Mouse (Mus musculus): ENCODE data around the gene Rgsl1. TPM values are rescaled to one million over a fixed set of nuclear protein-coding genes. Genes with fewer than 3 reads are reported as not detected.
"Not testable (repeated sequence)": the region's sequence is repeated elsewhere in the genome, so short reads cannot be mapped to it uniquely, and the experiment has no call there.

Gene Rgsl1
- polyA plus RNA-seq, 1 experiment from 2014 or later = 0.16 TPM

DNA sequence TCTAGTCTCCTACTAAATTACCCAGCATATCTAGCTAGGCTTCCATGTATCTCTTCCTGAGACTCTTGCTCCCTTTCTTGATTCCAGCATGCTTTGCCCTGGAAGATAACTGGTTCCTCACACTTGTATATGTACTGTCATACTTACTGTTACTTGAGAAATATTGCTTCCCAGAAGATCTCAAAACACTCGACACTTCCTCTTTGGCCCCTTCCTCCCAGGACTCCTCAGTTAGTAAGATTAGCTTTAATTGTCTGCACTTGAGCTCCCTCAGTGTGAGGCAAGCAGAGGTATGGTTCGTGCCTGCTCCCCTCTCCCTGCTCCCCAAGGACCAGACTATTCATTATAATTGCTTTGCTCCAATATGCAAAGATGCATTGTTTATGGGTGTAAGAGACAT is 53.2 kb downstream of the Rgsl1 start:
- Histone ChIP-seq H3K9ac (no peak overlapping the region), H3K4me3 (replicated peaks; ENCODE audit: low read length) (no peak overlapping the region), H3K4me2 (replicated peaks) (no peak overlapping the region), H3K4me1 (replicated peaks; ENCODE audit: control insufficient read depth, insufficient read depth, low read length) (no peaks in the 10 kb centered on the region), H3K36me3 (replicated peaks; ENCODE audit: control insufficient read depth, insufficient read depth) (no peaks in the 10 kb centered on the region), H3K9me3 (ENCODE audit: control insufficient read depth, low read length) (no peaks in the 10 kb centered on the region), H3K27me3 (ENCODE audit: control insufficient read depth, insufficient read depth, low read length) (no peaks in the 10 kb centered on the region), H3K27ac (no peak overlapping the region)
- ATAC-seq (ENCODE audit: low FRiP score) (no peak), DNase-seq (ENCODE audit: low spot score) (no peak)
- 51% methylated on average over 2 of the region's 2 CpGs for WGBS

DNA sequence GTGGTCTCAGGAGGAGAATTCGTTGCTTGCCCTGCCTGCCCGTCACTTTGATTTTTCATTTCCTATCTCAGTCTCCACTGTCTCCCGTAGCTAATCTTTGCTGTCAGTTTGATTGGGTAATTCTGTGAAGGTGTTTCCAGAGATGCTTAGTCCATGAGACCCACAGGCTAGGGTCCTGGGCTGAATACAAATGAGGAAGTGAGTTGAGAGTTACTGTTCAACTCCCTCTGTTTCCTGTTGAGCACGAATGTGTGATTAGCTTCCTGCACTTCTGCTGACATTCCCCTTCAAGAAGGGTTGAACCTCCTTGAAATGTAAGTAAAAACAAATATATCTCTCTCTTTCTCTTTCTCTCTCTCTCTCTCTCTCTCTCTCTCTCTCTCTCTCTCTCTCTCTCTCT is 58.3 kb downstream of the Rgsl1 start:
- Histone ChIP-seq H3K9ac (no peak overlapping the region), H3K36me3 (replicated peaks; ENCODE audit: control insufficient read depth, insufficient read depth) (no peaks in the 10 kb centered on the region), H3K9me3 (ENCODE audit: control insufficient read depth, low read length) (no peaks in the 10 kb centered on the region; the same call in 1 of the 2 replicates), H3K27me3 (ENCODE audit: control insufficient read depth, insufficient read depth, low read length) (no peaks in the 10 kb centered on the region), H3K4me3 (replicated peaks; ENCODE audit: low read length) (no peak overlapping the region), H3K27ac (no peak overlapping the region), H3K4me2 (replicated peaks) (no peak overlapping the region), H3K4me1 (replicated peaks; ENCODE audit: control insufficient read depth, insufficient read depth, low read length) (no peaks in the 10 kb centered on the region)
- WGBS = 68% methylated on average over 4 of the region's 4 CpGs
- ATAC-seq (ENCODE audit: low FRiP score) = no peak
- DNase-seq (ENCODE audit: low spot score) = no peak

DNA sequence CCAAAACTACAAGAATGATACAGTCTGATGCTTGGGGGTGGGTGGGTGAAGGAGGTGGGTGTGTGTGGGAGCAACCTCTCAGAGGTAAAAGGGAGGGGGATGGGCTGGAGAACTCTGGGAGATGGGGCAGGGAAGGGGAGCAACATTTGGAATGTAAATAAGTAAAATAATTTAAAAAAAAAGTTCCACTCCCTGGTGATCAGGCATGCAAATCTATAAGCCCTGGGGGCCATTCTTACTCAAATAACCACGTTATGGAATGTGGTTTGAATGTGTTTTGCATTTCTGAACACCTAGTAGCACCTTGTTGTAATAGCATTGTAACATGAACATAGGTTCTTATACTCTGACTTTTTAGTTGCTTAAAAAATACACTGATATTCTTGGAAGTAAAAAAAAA is 60.6 kb downstream of the Rgsl1 start:
- ATAC-seq (ENCODE audit: low FRiP score) = no peak
- 66% methylated on average over 1 of the region's 1 CpGs for WGBS
- no peak overlapping the region for H3K4me2 ChIP-seq (replicated peaks)

DNA sequence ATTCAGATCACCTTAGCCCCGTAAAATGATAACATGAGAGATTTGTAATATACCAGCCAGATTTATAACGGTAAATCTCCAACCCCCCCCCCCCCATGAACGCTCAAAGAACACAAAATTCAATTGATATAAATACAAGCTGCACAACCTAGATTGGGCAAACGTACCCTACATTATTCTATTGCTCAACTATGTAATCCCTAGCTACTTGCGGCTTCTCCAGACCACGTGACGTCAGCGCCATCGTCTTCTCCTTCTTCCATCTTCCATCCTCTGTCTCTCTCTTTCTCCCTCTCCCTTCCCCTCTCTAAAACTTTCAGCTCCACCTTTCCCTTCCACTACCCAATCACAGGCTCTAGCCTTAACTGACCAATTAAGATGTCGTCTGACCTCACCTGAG is 65.7 kb downstream of the Rgsl1 start:
- Histone ChIP-seq H3K9me3 (ENCODE audit: control insufficient read depth, low read length) (no peaks in the 10 kb centered on the region), H3K27ac (no peak overlapping the region), H3K36me3 (replicated peaks; ENCODE audit: control insufficient read depth, insufficient read depth) (no peaks in the 10 kb centered on the region), H3K9ac (no peak overlapping the region), H3K4me1 (replicated peaks; ENCODE audit: control insufficient read depth, insufficient read depth, low read length) (no peaks in the 10 kb centered on the region), H3K27me3 (ENCODE audit: control insufficient read depth, insufficient read depth, low read length) (no peaks in the 10 kb centered on the region), H3K4me3 (replicated peaks; ENCODE audit: low read length) (no peak overlapping the region), H3K4me2 (replicated peaks) (no peak overlapping the region)
- ATAC-seq (ENCODE audit: low FRiP score) = no peak
- WGBS = 89% methylated on average over 10 of the region's 10 CpGs
- DNase-seq (ENCODE audit: low spot score) = no peak

More for the DNA sequence above, 60.6 kb downstream of the Rgsl1 start:
- H3K36me3 ChIP-seq (replicated peaks; ENCODE audit: control insufficient read depth, insufficient read depth) = no peaks in the 10 kb centered on the region
- no peaks in the 10 kb centered on the region; the same call in 1 of the 2 replicates for H3K9me3 ChIP-seq (ENCODE audit: control insufficient read depth, low read length)
- no peak overlapping the region for H3K4me3 ChIP-seq (replicated peaks; ENCODE audit: low read length)
- DNase-seq (ENCODE audit: low spot score) = no peak
- H3K27me3 ChIP-seq (ENCODE audit: control insufficient read depth, insufficient read depth, low read length) = no peaks in the 10 kb centered on the region
- H3K27ac ChIP-seq = no peak overlapping the region
- H3K4me1 ChIP-seq (replicated peaks; ENCODE audit: control insufficient read depth, insufficient read depth, low read length) = no peaks in the 10 kb centered on the region
- H3K9ac ChIP-seq = no peak overlapping the region

DNA sequence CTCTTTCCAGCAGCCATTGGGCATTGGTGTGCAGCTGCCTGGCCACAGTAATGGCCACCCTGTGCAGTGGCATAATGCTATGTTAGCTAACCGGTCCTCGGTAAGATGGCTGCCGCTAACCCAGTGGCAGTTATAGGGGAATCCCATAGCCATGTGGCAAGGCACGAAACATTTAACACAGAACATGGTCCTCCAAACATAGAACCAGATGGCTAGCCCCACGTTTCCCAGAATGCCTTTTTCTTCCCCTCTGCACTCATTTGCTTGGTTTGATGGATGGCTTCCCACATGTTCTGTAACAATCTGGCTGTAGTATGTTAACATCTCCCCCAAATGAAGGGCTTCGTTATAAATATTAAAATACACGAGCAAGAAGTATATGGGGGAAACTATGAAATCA is 67.7 kb downstream of the Rgsl1 start:
- H3K27me3 ChIP-seq (ENCODE audit: control insufficient read depth, insufficient read depth, low read length) = no peaks in the 10 kb centered on the region
- DNase-seq (ENCODE audit: low spot score) = no peak
- no peak overlapping the region for H3K4me2 ChIP-seq (replicated peaks)

DNA sequence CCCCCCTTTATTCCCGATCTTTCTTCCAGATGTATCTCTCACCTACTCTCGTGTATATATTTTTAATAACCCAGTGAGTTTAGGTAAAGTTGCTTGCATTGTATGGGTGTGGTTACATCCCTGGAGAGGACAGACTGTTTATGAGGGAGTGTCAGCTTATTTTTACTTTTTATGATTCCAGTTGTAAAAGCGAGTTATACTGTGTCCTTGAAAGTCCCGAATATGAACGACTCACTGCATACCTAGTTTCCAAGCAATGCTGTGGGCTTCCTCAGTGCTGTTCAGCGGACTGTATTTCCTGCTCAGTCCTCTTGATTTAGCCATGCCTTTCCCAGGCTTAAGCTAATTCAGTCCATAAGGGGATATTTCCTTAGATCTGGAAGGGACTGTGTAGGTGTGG is 68.8 kb downstream of the Rgsl1 start:
- H3K9me3 ChIP-seq (ENCODE audit: control insufficient read depth, low read length) = no peaks in the 10 kb centered on the region
- WGBS = 88% methylated on average over 6 of the region's 6 CpGs
- H3K27ac ChIP-seq = no peak overlapping the region
- ATAC-seq (ENCODE audit: low FRiP score) (no peak), DNase-seq (ENCODE audit: low spot score) (no peak)
- H3K27me3 ChIP-seq (ENCODE audit: control insufficient read depth, insufficient read depth, low read length) = no peaks in the 10 kb centered on the region
- no peak overlapping the region for H3K4me2 ChIP-seq (replicated peaks)
- H3K4me3 ChIP-seq (replicated peaks; ENCODE audit: low read length) = no peak overlapping the region
- no peaks in the 10 kb centered on the region for H3K4me1 ChIP-seq (replicated peaks; ENCODE audit: control insufficient read depth, insufficient read depth, low read length)
- no peaks in the 10 kb centered on the region for H3K36me3 ChIP-seq (replicated peaks; ENCODE audit: control insufficient read depth, insufficient read depth)
- no peak overlapping the region for H3K9ac ChIP-seq

More for the DNA sequence above, 67.7 kb downstream of the Rgsl1 start:
- H3K4me1 ChIP-seq (replicated peaks; ENCODE audit: control insufficient read depth, insufficient read depth, low read length) = no peaks in the 10 kb centered on the region
- no peak for ATAC-seq (ENCODE audit: low FRiP score)
- no peaks in the 10 kb centered on the region for H3K9me3 ChIP-seq (ENCODE audit: control insufficient read depth, low read length)
- no peak overlapping the region for H3K27ac ChIP-seq
- WGBS = 89% methylated on average over 7 of the region's 7 CpGs
- H3K9ac ChIP-seq = no peak overlapping the region
- no peaks in the 10 kb centered on the region for H3K36me3 ChIP-seq (replicated peaks; ENCODE audit: control insufficient read depth, insufficient read depth)
- no peak overlapping the region for H3K4me3 ChIP-seq (replicated peaks; ENCODE audit: low read length)

DNA sequence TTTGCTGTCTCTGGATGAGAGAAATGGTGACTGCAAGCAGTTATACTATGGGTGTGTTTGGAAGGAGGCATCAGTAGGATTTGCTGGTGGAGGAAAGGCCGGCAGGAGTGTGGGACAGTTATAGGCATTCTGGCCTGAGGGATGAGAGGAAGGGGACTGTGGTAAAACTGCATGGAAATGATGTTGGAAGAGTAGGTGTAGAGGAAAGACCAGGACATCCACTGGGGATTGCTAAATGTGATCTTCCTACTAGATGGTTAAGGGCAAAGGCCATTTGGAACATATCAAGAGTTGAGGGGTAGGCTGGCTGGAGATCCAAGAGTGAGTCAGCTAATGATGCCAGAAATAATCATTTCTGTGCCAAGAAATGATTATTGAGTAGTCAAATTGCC is 73.2 kb downstream of the Rgsl1 start:
- Histone ChIP-seq H3K27me3 (ENCODE audit: control insufficient read depth, insufficient read depth, low read length) (no peaks in the 10 kb centered on the region), H3K9me3 (ENCODE audit: control insufficient read depth, low read length) (no peaks in the 10 kb centered on the region), H3K9ac (no peak overlapping the region), H3K4me1 (replicated peaks; ENCODE audit: control insufficient read depth, insufficient read depth, low read length) (no peaks in the 10 kb centered on the region), H3K4me3 (replicated peaks; ENCODE audit: low read length) (no peak overlapping the region), H3K27ac (no peak overlapping the region), H3K36me3 (replicated peaks; ENCODE audit: control insufficient read depth, insufficient read depth) (no peaks in the 10 kb centered on the region), H3K4me2 (replicated peaks) (no peak overlapping the region)
- 86% methylated on average over 1 of the region's 1 CpGs for WGBS
- DNase-seq (ENCODE audit: low spot score) (no peak), ATAC-seq (ENCODE audit: low FRiP score) (no peak)

DNA sequence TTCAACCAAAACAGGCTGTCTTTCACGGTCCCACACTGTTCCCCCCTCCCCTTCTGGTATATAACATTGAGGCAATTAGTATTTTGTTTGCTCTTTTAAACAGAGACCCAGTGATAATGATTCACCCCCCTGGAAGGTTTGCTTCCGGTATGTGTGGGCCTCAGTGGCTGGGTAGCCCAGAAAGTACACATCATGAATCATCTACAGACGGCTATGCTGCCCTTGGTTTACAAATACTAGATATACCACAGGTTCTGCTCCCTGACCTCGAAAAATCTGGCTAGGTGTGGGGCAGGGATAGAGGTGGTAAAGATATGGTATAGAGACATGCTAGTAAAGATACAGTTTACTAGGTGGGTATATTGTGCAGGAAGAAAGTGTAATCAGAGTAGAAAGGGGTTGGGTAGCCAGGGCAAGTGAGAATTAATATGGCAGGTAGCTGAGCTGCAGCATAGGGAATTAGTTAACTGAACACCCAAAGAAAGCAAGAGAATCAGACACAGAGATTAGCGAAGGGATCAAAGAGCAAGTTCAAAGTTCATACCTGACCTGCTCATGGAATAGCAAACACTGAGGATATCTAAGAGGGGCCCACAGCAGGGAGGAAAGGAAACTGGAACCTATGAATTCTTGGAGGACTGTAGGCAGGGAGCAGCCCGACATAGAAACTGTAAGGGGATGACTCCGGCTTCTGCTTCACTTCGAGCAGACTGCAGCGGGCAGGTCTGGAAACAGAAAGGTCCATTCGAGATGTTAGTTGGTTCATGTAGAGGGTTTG is 73.8 kb downstream of the Rgsl1 start:
- DNase-seq (ENCODE audit: low spot score) = no peak
- H3K27me3 ChIP-seq (ENCODE audit: control insufficient read depth, insufficient read depth, low read length) = no peaks in the 10 kb centered on the region
- 83% methylated on average over 10 of the region's 10 CpGs for WGBS

DNA sequence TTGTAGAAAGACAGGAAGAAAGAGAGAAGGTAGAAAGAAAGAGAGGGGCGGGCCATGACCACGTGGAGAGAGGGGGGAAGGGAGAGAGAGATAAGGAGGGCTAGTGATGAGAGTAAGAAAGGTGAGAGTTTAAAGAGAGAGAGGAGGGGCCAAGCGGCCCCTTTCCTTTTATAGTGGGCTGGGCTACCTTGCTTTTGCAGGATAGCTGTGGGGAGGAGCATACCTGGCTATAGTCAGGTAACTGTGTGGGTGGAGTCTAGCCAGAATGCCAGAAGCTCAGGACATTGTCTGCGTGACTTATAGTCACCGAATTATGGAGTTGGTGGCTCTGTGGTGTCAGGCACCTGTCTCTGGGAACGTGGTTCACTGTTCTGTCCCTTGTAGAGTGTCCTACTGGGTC is 74.4 kb downstream of the Rgsl1 start:
- not testable (repeated sequence) for H3K9ac ChIP-seq; ATAC-seq (ENCODE audit: low FRiP score); H3K4me1 ChIP-seq (replicated peaks; ENCODE audit: control insufficient read depth, insufficient read depth, low read length); H3K9me3 ChIP-seq (ENCODE audit: control insufficient read depth, low read length); H3K36me3 ChIP-seq (replicated peaks; ENCODE audit: control insufficient read depth, insufficient read depth); H3K4me3 ChIP-seq (replicated peaks; ENCODE audit: low read length); H3K27me3 ChIP-seq (ENCODE audit: control insufficient read depth, insufficient read depth, low read length); H3K4me2 ChIP-seq (replicated peaks); H3K27ac ChIP-seq; DNase-seq (ENCODE audit: low spot score)
- 70% methylated on average over 6 of the region's 6 CpGs for WGBS

More for the DNA sequence above, 73.8 kb downstream of the Rgsl1 start:
- Histone ChIP-seq H3K4me2 (replicated peaks) (no peak overlapping the region), H3K9ac (no peak overlapping the region), H3K36me3 (replicated peaks; ENCODE audit: control insufficient read depth, insufficient read depth) (no peaks in the 10 kb centered on the region), H3K4me1 (replicated peaks; ENCODE audit: control insufficient read depth, insufficient read depth, low read length) (no peaks in the 10 kb centered on the region), H3K27ac (no peak overlapping the region), H3K4me3 (replicated peaks; ENCODE audit: low read length) (no peak overlapping the region), H3K9me3 (ENCODE audit: control insufficient read depth, low read length) (no peaks in the 10 kb centered on the region)
- no peak for ATAC-seq (ENCODE audit: low FRiP score)

DNA sequence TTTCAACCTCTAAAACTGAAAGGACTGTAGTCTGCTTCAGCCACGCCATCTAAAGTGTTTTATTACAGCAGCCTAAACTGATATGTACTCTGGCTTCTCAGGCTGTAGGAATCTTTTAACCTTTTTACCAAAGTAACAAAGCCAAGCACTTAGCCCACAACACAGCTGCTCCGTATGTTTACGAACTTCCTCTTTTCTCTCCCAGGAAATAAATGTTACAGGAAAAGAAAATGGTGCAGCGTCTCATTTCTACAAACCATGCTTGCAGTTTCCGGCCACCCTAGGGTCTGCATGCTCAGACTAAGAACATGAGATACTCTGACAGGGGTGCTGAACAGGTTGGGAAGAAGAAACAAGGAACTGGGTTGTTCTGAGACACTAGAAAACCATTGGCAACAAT is 75.5 kb downstream of the Rgsl1 start:
- Histone ChIP-seq H3K27ac (no peak overlapping the region), H3K27me3 (ENCODE audit: control insufficient read depth, insufficient read depth, low read length) (no peaks in the 10 kb centered on the region), H3K36me3 (replicated peaks; ENCODE audit: control insufficient read depth, insufficient read depth) (no peaks in the 10 kb centered on the region), H3K4me2 (replicated peaks) (no peak overlapping the region), H3K9me3 (ENCODE audit: control insufficient read depth, low read length) (no peaks in the 10 kb centered on the region), H3K4me3 (replicated peaks; ENCODE audit: low read length) (no peak overlapping the region), H3K9ac (no peak overlapping the region), H3K4me1 (replicated peaks; ENCODE audit: control insufficient read depth, insufficient read depth, low read length) (no peaks in the 10 kb centered on the region)
- DNase-seq (ENCODE audit: low spot score) = no peak
- 85% methylated on average over 5 of the region's 5 CpGs for WGBS
- no peak for ATAC-seq (ENCODE audit: low FRiP score)
